Comparison of ENCODE assay signal across 23 mouse cellular contexts in genomic region chr16:97018304-97018703, GRCm38 (mm10).
DNase-seq lines count a peak whose midpoint lies in the region; ATAC-seq and TF ChIP-seq lines count a peak whose summit lies in the region.
"Had no signal": no experiment of that assay in that cellular context is flagged by ENCODE, and none has a peak within 500 bp of the region (broad histone marks: within the 10 kb centered on the region; RNA-seq: fewer than 3 reads in every experiment).

No protein-coding gene starts in this region.

- DNase-seq in midbrain, embryonic 14.5 days = peak; percentile 67
- peak; percentile 83 for DNase-seq in retina, postnatal 1 day
- DNase-seq in lung, postnatal 0 days (ENCODE audit: low spot score) = no peak
- no peak for DNase-seq in lung, postnatal 4 days
- DNase-seq in heart, adult 11 months = no peak
- DNase-seq: adrenal gland, postnatal 36 days; cerebellum, adult 2 months; gastrocnemius, postnatal 10 days; heart, adult 18-20 months; kidney, adult 9 months; kidney, postnatal 25 days; left cerebral cortex, postnatal 4 days; liver; lung, postnatal 14 days; spleen, adult 18-20 months; thymus, postnatal 36 days had no signal

- no peak for TF ChIP-seq CTCF in lung, postnatal 0 days (IDR thresholded peaks at IDR 0.05)

- peak overlapping the region; percentile 33; the same call in 1 of the 2 replicates for H3K27ac ChIP-seq in forebrain, embryonic 13.5 days
- H3K27ac ChIP-seq in forebrain, embryonic 12.5 days = no peak overlapping the region
- H3K27ac ChIP-seq in hindbrain, embryonic 15.5 days (replicated peaks) = peak overlapping the region; percentile 67
- peak overlapping the region; percentile 84 for H3K27ac ChIP-seq in midbrain, embryonic 14.5 days (replicated peaks; ENCODE audit: low read depth, low read length)
- H3K27ac ChIP-seq in lung, postnatal 0 days (ENCODE audit: low read length) = no peak overlapping the region
- H3K27ac ChIP-seq: heart, embryonic 13.5 days; intestine, embryonic 15.5 days had no signal

- H3K4me2 ChIP-seq in forebrain, embryonic 13.5 days = no peak overlapping the region
- no peak overlapping the region for H3K4me2 ChIP-seq in forebrain, embryonic 12.5 days
- no peak overlapping the region for H3K4me2 ChIP-seq in hindbrain, embryonic 15.5 days
- H3K4me2 ChIP-seq in midbrain, embryonic 14.5 days (ENCODE audit: low read length) = no peak overlapping the region
- H3K4me2 ChIP-seq in lung, postnatal 0 days (replicated peaks; ENCODE audit: low read depth, low read length) = no peak overlapping the region
- H3K4me2 ChIP-seq: heart, embryonic 13.5 days; intestine, embryonic 15.5 days had no signal

- ATAC-seq in forebrain, embryonic 13.5 days = no peak
- ATAC-seq in forebrain, embryonic 12.5 days (ENCODE audit: low FRiP score) = no peak
- no peak for ATAC-seq in hindbrain, embryonic 15.5 days (ENCODE audit: low FRiP score, low read depth)
- peak; percentile 20; the same call in 1 of the 2 replicates for ATAC-seq in midbrain, embryonic 14.5 days (ENCODE audit: low FRiP score, low TSS enrichment)
- no peak for ATAC-seq in lung, postnatal 0 days
- ATAC-seq: intestine, embryonic 15.5 days had no signal

- no peak overlapping the region for H3K9ac ChIP-seq in forebrain, embryonic 13.5 days
- no peak overlapping the region for H3K9ac ChIP-seq in forebrain, embryonic 12.5 days
- no peak overlapping the region for H3K9ac ChIP-seq in hindbrain, embryonic 15.5 days
- H3K9ac ChIP-seq in midbrain, embryonic 14.5 days (replicated peaks; ENCODE audit: low read length) = peak overlapping the region; percentile 6; the same call in 1 of the 2 replicates
- H3K9ac ChIP-seq in lung, postnatal 0 days (replicated peaks; ENCODE audit: low read depth) = no peak overlapping the region
- H3K9ac ChIP-seq: heart, embryonic 13.5 days; intestine, embryonic 15.5 days had no signal

- no peaks in the 10 kb centered on the region for H3K9me3 ChIP-seq in forebrain, embryonic 13.5 days (replicated peaks)
- H3K9me3 ChIP-seq in forebrain, embryonic 12.5 days = no peaks in the 10 kb centered on the region
- H3K9me3 ChIP-seq in hindbrain, embryonic 15.5 days = no peaks in the 10 kb centered on the region
- no peaks in the 10 kb centered on the region for H3K9me3 ChIP-seq in midbrain, embryonic 14.5 days (ENCODE audit: control insufficient read depth, low read length)
- H3K9me3 ChIP-seq in lung, postnatal 0 days (ENCODE audit: low read length) = no peaks in the 10 kb centered on the region
- H3K9me3 ChIP-seq: G1E; heart, embryonic 13.5 days; intestine, embryonic 15.5 days had no signal

- no peak for TF ChIP-seq EP300 in lung, postnatal 0 days (IDR thresholded peaks at IDR 0.05)

- H3K27me3 ChIP-seq in forebrain, embryonic 13.5 days = no peaks in the 10 kb centered on the region
- no peaks in the 10 kb centered on the region; the same call in 1 of the 2 replicates for H3K27me3 ChIP-seq in forebrain, embryonic 12.5 days
- H3K27me3 ChIP-seq in hindbrain, embryonic 15.5 days = no peaks in the 10 kb centered on the region
- H3K27me3 ChIP-seq in midbrain, embryonic 14.5 days (ENCODE audit: control insufficient read depth, insufficient read depth, low read length) = no peaks in the 10 kb centered on the region
- H3K27me3 ChIP-seq in lung, postnatal 0 days (replicated peaks; ENCODE audit: insufficient read depth, low read length) = no peaks in the 10 kb centered on the region
- H3K27me3 ChIP-seq: heart, embryonic 13.5 days; intestine, embryonic 15.5 days had no signal

- no peaks in the 10 kb centered on the region for H3K36me3 ChIP-seq in forebrain, embryonic 13.5 days (ENCODE audit: poor library complexity, severe bottlenecking)
- no peaks in the 10 kb centered on the region for H3K36me3 ChIP-seq in forebrain, embryonic 12.5 days (replicated peaks)
- no peaks in the 10 kb centered on the region for H3K36me3 ChIP-seq in hindbrain, embryonic 15.5 days
- no peaks in the 10 kb centered on the region for H3K36me3 ChIP-seq in midbrain, embryonic 14.5 days (ENCODE audit: control insufficient read depth, insufficient read depth, low read length)
- no peaks in the 10 kb centered on the region for H3K36me3 ChIP-seq in lung, postnatal 0 days (ENCODE audit: insufficient read depth, low read length)
- H3K36me3 ChIP-seq: G1E; heart, embryonic 13.5 days; intestine, embryonic 15.5 days had no signal

- peaks cover 7% of the 10 kb centered on the region; the same call in 1 of the 2 replicates for H3K4me1 ChIP-seq in forebrain, embryonic 13.5 days
- peaks cover 11% of the 10 kb centered on the region; the same call in 1 of the 2 replicates for H3K4me1 ChIP-seq in forebrain, embryonic 12.5 days
- H3K4me1 ChIP-seq in hindbrain, embryonic 15.5 days (replicated peaks) = peaks cover 15% of the 10 kb centered on the region
- H3K4me1 ChIP-seq in midbrain, embryonic 14.5 days (ENCODE audit: control insufficient read depth, insufficient read depth, low read length) = peaks cover 40% of the 10 kb centered on the region
- H3K4me1 ChIP-seq in lung, postnatal 0 days (ENCODE audit: insufficient read depth, low read depth, low read length) = no peaks in the 10 kb centered on the region
- H3K4me1 ChIP-seq: intestine, embryonic 15.5 days had no signal

- no peak overlapping the region for H3K4me3 ChIP-seq in forebrain, embryonic 13.5 days
- no peak overlapping the region for H3K4me3 ChIP-seq in forebrain, embryonic 12.5 days (replicated peaks)
- H3K4me3 ChIP-seq in hindbrain, embryonic 15.5 days = no peak overlapping the region
- no peak overlapping the region for H3K4me3 ChIP-seq in midbrain, embryonic 14.5 days (replicated peaks; ENCODE audit: low read depth, low read length)
- no peak overlapping the region for H3K4me3 ChIP-seq in lung, postnatal 0 days (ENCODE audit: low read depth, low read length)
- H3K4me3 ChIP-seq: erythroblast, embryonic 14.5 days; heart, embryonic 13.5 days; intestine, embryonic 15.5 days had no signal

- 40% methylated on average over 5 of the region's 5 CpGs for WGBS in forebrain, embryonic 13.5 days
- 54% methylated on average over 5 of the region's 5 CpGs for WGBS in forebrain, embryonic 12.5 days
- 43% methylated on average over 5 of the region's 5 CpGs for WGBS in hindbrain, embryonic 15.5 days
- 16% methylated on average over 5 of the region's 5 CpGs for WGBS in midbrain, embryonic 14.5 days
- WGBS in lung, postnatal 0 days = 61% methylated on average over 5 of the region's 5 CpGs

Comparison
In these comparisons a context has a peak if more than half of its experiments do, and no peak if none do; other contexts are left out.
1. H3K27ac ChIP-seq: peak in forebrain, embryonic 13.5 days (single experiment), hindbrain, embryonic 15.5 days (single experiment) and midbrain, embryonic 14.5 days (single experiment); none in forebrain, embryonic 12.5 days (single experiment) and lung, postnatal 0 days (single experiment).
2. DNase-seq: peak in midbrain, embryonic 14.5 days (single experiment) and retina, postnatal 1 day (single experiment); none in lung, postnatal 0 days (single experiment), lung, postnatal 4 days (0 of 2) and heart, adult 11 months (single experiment).